Mouse (Mus musculus) forebrain, embryonic 13.5 days (tissue): ENCODE results near the gene Fgf23. TPM values are rescaled to one million over a fixed set of nuclear protein-coding genes. Genes with fewer than 3 reads are reported as not detected.

Experiments
- ATAC-seq: fragments of 200-750 bp; cut with Nextera tagmentation; 2 replicates; pipeline ENCODE4 v1.8.0; 2017
- H3K27ac ChIP-seq: fragments of 300-500 bp; sonication (generic); 2 replicates; pipeline ENCODE4 v1.5.1; 2015; ENCODE audit warnings: inconsistent platforms, mild to moderate bottlenecking, moderate library complexity
- H3K27me3 ChIP-seq: fragments of 300-500 bp; sonication (generic); 2 replicates; pipeline ENCODE4 v1.6.1; 2015; ENCODE audit warnings: mild to moderate bottlenecking, inconsistent platforms
- H3K36me3 ChIP-seq: fragments of 300-500 bp; sonication (generic); 2 replicates; pipeline ENCODE4 v1.6.1; 2015; ENCODE audit warnings: mild to moderate bottlenecking, inconsistent platforms; ENCODE audit not compliant: poor library complexity, severe bottlenecking
- H3K4me1 ChIP-seq: fragments of 300-500 bp; sonication (generic); 2 replicates; pipeline ENCODE4 v1.6.1; 2015; ENCODE audit warnings: inconsistent platforms
- H3K4me2 ChIP-seq: fragments of 300-500 bp; sonication (generic); 2 replicates; pipeline ENCODE4 v1.6.1; 2015; ENCODE audit warnings: inconsistent platforms, mild to moderate bottlenecking, moderate library complexity
- H3K4me3 ChIP-seq: fragments of 300-500 bp; sonication (generic); 2 replicates; pipeline ENCODE4 v1.5.1; 2015; ENCODE audit warnings: mild to moderate bottlenecking, inconsistent platforms
- H3K9ac ChIP-seq: fragments of 300-500 bp; sonication (generic); 2 replicates; pipeline ENCODE4 v1.6.1; 2015; ENCODE audit warnings: mild to moderate bottlenecking, inconsistent platforms
- H3K9me3 ChIP-seq: fragments of 300-500 bp; sonication (generic); replicated peaks from 2 replicates; pipeline ENCODE4 v1.6.1; 2016; ENCODE audit warnings: inconsistent platforms
- WGBS: fragments of 180-500 bp; shearing (Covaris S2); methylation state at CpG from one replicate; pipeline ENCODE4 v1.1.7; 2015; 5-methylcytosine and 5-hydroxymethylcytosine counted together
- polyA plus RNA-seq: library from polyadenylated mRNA; unstranded; fragments of >200 nt; fragmentation: Nextera tagmentation; extraction: Ambion mirVana; gene quantifications from 2 replicates; pipeline ENCODE4 v1.2.1, GENCODE M21; 2015

Gene Fgf23
- polyA plus RNA-seq = not detected in 2 replicates

DNA sequence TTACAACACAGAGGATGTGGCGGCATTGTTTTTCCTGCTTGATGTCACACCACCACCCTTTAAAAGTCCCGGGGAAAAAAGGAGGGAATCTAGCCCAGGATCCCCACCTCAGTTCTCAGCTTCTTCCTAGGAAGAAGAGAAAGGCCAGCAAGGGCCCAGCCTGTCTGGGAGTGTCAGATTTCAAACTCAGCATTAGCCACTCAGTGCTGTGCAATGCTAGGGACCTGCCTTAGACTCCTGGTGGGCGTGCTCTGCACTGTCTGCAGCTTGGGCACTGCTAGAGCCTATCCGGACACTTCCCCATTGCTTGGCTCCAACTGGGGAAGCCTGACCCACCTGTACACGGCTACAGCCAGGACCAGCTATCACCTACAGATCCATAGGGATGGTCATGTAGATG is at the start of gene Fgf23:
Gene Fgf23 (plus strand): TSS at position 86 of the 400 bp plus-strand sequence.
- Histone ChIP-seq H3K4me1 (no peaks in the 10 kb centered on the region), H3K9me3 (no peaks in the 10 kb centered on the region), H3K36me3 (no peaks in the 10 kb centered on the region), H3K4me2 (no peak within 1 kb of the TSS), H3K27me3 (no peaks in the 10 kb centered on the region), H3K27ac (no peak within 1 kb of the TSS), H3K4me3 (no peak within 1 kb of the TSS), H3K9ac (no peak within 1 kb of the TSS)
- 9% methylated on average over 5 of the region's 5 CpGs for WGBS
- no peak for ATAC-seq

DNA sequence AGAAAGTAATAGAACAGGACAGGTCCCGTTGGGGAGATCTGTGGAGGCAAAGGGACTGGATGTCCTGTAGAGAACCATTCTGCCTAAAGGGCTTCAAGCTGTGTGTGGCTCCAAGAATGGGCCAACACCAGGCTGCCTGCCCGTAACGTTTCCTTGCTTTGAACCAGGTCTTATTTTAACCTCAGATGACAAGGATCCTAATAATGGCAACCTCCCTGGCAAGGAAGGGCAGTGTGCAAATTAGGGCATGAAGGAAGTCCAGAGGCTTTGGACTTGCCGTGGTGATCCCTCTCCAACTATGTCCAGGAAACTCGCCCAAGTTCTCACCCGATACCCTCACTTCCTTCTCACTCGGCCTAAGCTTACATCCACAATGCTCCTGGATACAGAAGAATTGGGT is 47.9 kb upstream of the Fgf23 start:
- no peak overlapping the region for H3K4me3 ChIP-seq
- H3K27ac ChIP-seq = no peak overlapping the region
- no peak for ATAC-seq
- no peak overlapping the region for H3K9ac ChIP-seq
- H3K27me3 ChIP-seq = peaks cover 7% of the 10 kb centered on the region
- H3K9me3 ChIP-seq = no peaks in the 10 kb centered on the region
- peaks cover 9% of the 10 kb centered on the region for H3K4me1 ChIP-seq
- WGBS = 70% methylated on average over 7 of the region's 7 CpGs
- H3K4me2 ChIP-seq = no peak overlapping the region
- H3K36me3 ChIP-seq = no peaks in the 10 kb centered on the region

DNA sequence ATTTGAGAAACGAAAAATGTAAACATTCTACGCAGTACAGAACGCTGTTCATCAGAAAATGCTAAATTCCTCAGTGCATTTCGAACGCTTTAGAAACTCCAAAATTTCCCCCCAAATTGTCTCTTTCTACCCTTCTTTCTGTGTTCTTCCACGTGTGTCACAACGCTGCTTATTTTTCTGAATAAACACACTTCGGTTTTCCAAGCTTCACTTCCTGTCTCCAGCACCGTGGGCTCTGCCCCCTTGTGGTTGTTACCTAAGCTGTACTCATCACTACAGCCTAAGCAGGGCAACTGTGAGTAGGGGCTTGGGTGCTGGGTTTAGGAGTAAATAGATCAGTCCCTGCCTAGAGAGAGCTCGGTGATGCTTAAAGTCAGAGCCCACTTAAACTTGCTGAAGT is 37.9 kb upstream of the Fgf23 start:
- Histone ChIP-seq H3K36me3 (no peaks in the 10 kb centered on the region), H3K4me3 (no peak overlapping the region), H3K9me3 (no peaks in the 10 kb centered on the region), H3K27me3 (no peaks in the 10 kb centered on the region), H3K4me1 (no peaks in the 10 kb centered on the region), H3K9ac (no peak overlapping the region), H3K27ac (no peak overlapping the region), H3K4me2 (peak overlapping the region; percentile 44)
- peak; percentile 41; the same call in 1 of the 2 replicates for ATAC-seq
- WGBS = 38% methylated on average over 10 of the region's 10 CpGs

DNA sequence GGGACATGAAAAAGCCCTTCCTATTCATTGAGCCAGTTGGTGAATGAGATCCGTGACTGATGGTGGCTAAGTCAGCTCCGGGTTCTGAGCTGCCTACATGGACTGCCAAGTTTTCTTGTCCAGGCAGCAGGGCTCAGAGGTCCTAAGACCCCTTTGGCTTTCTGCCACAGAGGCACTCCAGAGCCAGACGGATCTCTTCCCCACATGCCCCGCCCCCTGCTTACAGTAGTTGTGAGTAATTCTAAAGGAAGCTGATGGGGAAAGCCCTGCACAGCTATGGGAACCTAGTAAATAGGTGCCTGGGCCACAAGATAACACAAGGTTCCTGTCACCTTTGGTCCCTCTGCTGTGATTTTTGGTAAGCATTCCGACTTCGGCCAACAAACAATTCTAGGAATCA is 27.8 kb upstream of the Fgf23 start:
- no peaks in the 10 kb centered on the region for H3K36me3 ChIP-seq
- no peaks in the 10 kb centered on the region for H3K9me3 ChIP-seq
- no peaks in the 10 kb centered on the region for H3K27me3 ChIP-seq
- H3K4me3 ChIP-seq = no peak overlapping the region
- WGBS = 64% methylated on average over 6 of the region's 6 CpGs
- H3K27ac ChIP-seq = no peak overlapping the region
- no peaks in the 10 kb centered on the region for H3K4me1 ChIP-seq
- no peak for ATAC-seq
- H3K9ac ChIP-seq = no peak overlapping the region
- no peak overlapping the region for H3K4me2 ChIP-seq

DNA sequence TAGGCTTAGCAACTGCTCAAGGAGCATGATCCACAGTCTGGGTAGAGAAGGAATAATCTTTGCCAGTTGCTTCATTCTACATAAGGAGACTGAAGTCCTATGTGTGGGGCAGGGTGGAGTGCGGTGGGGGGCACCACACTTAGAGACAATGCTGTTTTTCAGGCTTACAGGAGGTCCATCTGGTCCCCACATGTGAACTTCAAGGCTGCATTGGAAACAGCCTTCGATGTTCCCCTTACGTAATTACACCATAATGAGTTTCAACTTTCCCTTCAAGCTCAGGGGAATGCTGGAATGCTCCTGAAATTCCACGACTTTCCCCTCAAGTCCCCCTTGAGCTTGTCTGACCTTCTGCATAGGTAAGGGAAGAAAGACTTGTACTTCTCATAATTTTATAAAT is 21.9 kb upstream of the Fgf23 start:
- Histone ChIP-seq H3K4me2 (no peak overlapping the region), H3K36me3 (no peaks in the 10 kb centered on the region), H3K9me3 (no peaks in the 10 kb centered on the region), H3K4me1 (no peaks in the 10 kb centered on the region), H3K27me3 (no peaks in the 10 kb centered on the region), H3K4me3 (no peak overlapping the region), H3K27ac (no peak overlapping the region), H3K9ac (no peak overlapping the region)
- 84% methylated on average over 4 of the region's 4 CpGs for WGBS
- no peak for ATAC-seq

DNA sequence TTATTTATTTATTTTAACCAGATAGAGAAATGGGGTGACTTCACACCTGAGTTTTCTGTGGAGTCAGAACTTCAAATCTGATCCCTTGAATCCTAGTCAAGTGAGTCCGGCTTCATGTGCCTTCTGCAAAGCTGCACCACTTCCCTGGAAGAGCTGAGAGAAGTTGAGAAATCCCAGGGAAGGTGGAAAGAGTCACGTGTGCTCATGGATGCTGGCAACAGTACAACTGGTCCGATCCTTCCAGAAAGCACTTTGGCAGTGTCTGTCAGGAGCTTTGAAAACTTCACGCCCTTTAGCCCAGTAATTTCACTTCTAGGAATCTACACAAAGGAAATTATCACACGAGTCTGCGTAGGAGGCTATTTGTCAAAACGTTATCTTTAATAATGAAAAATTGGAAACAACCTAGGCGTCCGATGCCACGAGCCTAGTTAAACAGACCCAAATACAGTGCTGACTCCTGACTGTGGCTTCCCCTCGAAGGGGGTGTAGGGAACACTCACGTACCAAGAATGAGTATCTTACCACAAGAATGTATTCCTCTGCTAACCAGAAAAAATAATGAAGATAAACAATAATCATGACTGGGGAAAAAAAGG is 15.6 kb upstream of the Fgf23 start:
- H3K27me3 ChIP-seq = 0 out of 2 replicates have a peak, but pooled peaks cover 2% of the 10 kb centered on the region
- H3K4me3 ChIP-seq = no peak overlapping the region
- ATAC-seq = no peak
- no peaks in the 10 kb centered on the region for H3K9me3 ChIP-seq
- no peak overlapping the region for H3K9ac ChIP-seq
- WGBS = 86% methylated on average over 12 of the region's 12 CpGs
- no peak overlapping the region for H3K27ac ChIP-seq
- H3K4me1 ChIP-seq = no peaks in the 10 kb centered on the region
- no peaks in the 10 kb centered on the region for H3K36me3 ChIP-seq
- no peak overlapping the region for H3K4me2 ChIP-seq

DNA sequence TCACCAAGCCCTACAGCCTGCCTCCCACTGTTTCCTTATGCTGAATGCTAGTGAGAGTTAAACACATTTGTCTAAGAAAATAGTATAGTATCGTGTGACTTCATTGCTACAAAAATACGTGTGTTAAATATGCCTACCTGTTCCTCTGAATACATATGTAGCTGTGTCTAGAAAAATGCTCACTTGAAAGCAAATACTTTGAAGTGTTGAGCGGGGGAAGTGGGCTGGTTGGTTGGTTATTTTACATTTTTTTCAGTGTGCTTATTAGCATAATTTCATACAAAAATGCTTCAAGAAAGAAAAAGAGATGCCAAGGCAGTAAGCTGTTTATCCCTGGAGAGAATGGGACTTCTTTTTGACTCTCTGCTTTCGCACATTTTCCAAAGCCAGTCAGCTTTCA is 12.7 kb upstream of the Fgf23 start:
- ATAC-seq = no peak
- Histone ChIP-seq H3K27me3 (peaks cover 8% of the 10 kb centered on the region; the same call in 1 of the 2 replicates), H3K9me3 (no peaks in the 10 kb centered on the region), H3K4me3 (no peak overlapping the region), H3K4me1 (no peaks in the 10 kb centered on the region), H3K27ac (no peak overlapping the region), H3K9ac (no peak overlapping the region), H3K36me3 (no peaks in the 10 kb centered on the region), H3K4me2 (no peak overlapping the region)
- WGBS = 88% methylated on average over 4 of the region's 4 CpGs

DNA sequence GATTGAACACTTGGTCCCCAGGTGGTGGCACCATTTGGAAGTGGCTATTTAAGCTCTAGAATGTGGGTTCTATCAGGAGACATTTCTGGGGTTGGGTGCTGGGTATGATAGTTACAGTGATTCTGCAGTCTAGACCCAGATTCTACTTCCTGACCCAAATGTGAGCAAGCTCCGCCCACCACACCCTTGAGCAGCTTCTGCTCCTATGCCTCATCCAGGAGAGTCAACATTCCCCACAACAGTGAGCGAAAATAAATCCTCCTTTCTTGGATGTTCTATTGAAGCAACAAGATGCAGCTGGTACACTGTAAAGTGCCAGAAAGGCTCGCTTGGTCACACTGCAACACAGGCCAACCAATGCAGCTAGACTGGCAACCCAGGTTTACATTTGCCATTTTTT is 8.8 kb upstream of the Fgf23 start:
- H3K27me3 ChIP-seq = peaks cover 9% of the 10 kb centered on the region; the same call in 1 of the 2 replicates
- H3K4me3 ChIP-seq = no peak overlapping the region
- no peak overlapping the region for H3K27ac ChIP-seq
- ATAC-seq = no peak
- H3K36me3 ChIP-seq = no peaks in the 10 kb centered on the region
- no peaks in the 10 kb centered on the region for H3K9me3 ChIP-seq
- no peaks in the 10 kb centered on the region for H3K4me1 ChIP-seq
- H3K4me2 ChIP-seq = no peak overlapping the region
- WGBS = 90% methylated on average over 3 of the region's 3 CpGs
- H3K9ac ChIP-seq = no peak overlapping the region

DNA sequence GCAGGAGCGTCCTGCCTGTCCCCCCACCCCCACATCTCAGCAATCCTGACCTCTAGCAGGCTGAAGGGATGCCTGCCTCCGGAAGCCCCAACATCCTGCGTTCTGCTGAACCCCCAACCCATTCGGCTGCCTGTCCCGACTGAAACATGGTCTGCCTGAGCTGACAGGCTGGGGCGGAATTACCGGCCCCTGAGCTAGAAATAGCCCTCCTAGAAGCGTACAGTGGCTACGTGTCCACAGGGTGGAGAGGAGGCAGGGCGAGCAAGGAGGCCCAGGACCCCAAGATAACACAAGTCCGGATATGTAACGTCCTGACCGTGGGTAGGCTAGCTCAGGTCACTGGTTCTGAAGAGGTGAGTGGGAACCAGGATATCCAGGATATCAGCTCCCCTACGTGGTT is 7.9 kb upstream of the Fgf23 start:
- Histone ChIP-seq H3K27me3 (peaks cover 9% of the 10 kb centered on the region; the same call in 1 of the 2 replicates), H3K36me3 (no peaks in the 10 kb centered on the region), H3K9ac (peak overlapping the region; percentile 48; the same call in 1 of the 2 replicates), H3K4me1 (no peaks in the 10 kb centered on the region), H3K4me3 (no peak overlapping the region), H3K4me2 (peak overlapping the region; percentile 29), H3K9me3 (no peaks in the 10 kb centered on the region), H3K27ac (no peak overlapping the region)
- no peak for ATAC-seq
- WGBS = 6% methylated on average over 14 of the region's 14 CpGs

DNA sequence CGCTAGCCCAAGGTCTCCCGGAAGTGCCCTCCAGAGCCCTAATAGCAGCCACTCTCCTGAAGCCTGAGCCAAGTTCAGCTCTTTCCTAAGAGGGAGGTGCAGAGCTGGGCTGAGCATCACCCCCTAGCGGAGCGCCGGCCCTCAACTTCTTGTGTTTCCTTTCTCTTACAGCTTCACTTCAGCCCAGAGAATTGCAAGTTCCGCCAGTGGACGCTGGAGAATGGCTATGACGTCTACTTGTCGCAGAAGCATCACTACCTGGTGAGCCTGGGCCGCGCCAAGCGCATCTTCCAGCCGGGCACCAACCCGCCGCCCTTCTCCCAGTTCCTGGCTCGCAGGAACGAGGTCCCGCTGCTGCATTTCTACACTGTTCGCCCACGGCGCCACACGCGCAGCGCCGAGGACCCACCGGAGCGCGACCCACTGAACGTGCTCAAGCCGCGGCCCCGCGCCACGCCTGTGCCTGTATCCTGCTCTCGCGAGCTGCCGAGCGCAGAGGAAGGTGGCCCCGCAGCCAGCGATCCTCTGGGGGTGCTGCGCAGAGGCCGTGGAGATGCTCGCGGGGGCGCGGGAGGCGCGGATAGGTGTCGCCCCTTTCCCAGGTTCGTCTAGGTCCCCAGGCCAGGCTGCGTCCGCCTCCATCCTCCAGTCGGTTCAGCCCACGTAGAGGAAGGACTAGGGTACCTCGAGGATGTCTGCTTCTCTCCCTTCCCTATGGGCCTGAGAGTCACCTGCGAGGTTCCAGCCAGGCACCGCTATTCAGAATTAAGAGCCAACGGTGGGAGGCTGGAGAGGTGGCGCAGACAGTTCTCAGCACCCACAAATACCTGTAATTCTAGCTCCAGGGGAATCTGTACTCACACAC is 7.4 kb downstream of the Fgf23 start:
- ATAC-seq = peak; percentile 93
- H3K27ac ChIP-seq = peak overlapping the region; percentile 48
- H3K4me2 ChIP-seq = peak overlapping the region; percentile 96
- peaks cover 5% of the 10 kb centered on the region; the same call in 1 of the 2 replicates for H3K4me1 ChIP-seq
- no peaks in the 10 kb centered on the region for H3K36me3 ChIP-seq
- H3K9ac ChIP-seq = peak overlapping the region; percentile 83
- 1% methylated on average over 59 of the region's 59 CpGs for WGBS
- H3K9me3 ChIP-seq = no peaks in the 10 kb centered on the region
- H3K4me3 ChIP-seq = peak overlapping the region; percentile 67
- peaks cover 16% of the 10 kb centered on the region for H3K27me3 ChIP-seq

DNA sequence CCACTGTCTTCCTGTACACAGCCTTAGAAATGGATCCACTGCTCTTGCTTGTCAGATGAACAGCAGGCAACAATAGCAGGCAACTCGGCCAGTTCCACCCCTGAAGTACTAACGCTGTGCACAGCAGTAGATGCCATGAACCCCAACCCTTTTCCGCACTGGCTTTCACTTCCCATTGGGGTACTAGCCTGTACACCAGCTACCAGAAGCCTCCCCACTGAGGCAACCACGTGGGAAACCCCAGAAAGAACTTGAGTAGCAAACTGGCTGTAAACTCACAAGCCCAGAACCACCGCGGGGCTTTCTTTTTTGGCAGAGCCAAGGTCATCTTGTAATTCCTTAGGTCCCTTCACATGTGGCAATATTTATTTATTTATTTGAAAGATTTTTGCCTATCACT is 9.1 kb downstream of the Fgf23 start:
- Histone ChIP-seq H3K4me1 (peaks cover 5% of the 10 kb centered on the region; the same call in 1 of the 2 replicates), H3K36me3 (0 out of 2 replicates have a peak, but pooled peaks cover 7% of the 10 kb centered on the region), H3K27me3 (peaks cover 16% of the 10 kb centered on the region), H3K27ac (no peak overlapping the region), H3K9me3 (no peaks in the 10 kb centered on the region), H3K4me2 (no peak overlapping the region), H3K9ac (no peak overlapping the region), H3K4me3 (no peak overlapping the region)
- no peak for ATAC-seq
- WGBS = 76% methylated on average over 6 of the region's 6 CpGs

DNA sequence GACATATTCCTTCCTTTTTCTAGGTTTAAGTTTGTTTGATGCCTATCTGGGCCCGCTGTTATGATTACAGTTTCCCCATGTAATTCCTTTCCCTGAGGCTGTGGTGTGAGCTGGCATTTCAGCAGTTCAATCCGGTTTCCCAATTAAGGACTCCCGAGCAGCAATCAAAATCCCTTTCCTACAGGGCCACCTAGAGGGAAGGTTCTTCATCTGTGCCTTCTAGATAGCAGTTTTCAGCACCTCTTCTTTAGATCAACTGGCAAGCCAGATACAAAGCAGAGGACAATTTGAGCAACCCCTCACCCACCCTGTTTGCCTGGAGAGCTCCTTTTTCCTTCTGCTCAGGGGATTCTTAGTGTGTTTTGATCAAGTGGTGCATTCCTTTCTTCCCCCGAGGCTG is 14.0 kb downstream of the Fgf23 start:
- 57% methylated on average over 4 of the region's 4 CpGs for WGBS
- peaks cover 2% of the 10 kb centered on the region; the same call in 1 of the 2 replicates for H3K27me3 ChIP-seq
- peaks cover 54% of the 10 kb centered on the region for H3K36me3 ChIP-seq
- H3K27ac ChIP-seq = no peak overlapping the region
- ATAC-seq = no peak
- no peaks in the 10 kb centered on the region for H3K9me3 ChIP-seq
- H3K4me3 ChIP-seq = no peak overlapping the region
- no peaks in the 10 kb centered on the region for H3K4me1 ChIP-seq
- H3K9ac ChIP-seq = no peak overlapping the region
- no peak overlapping the region for H3K4me2 ChIP-seq
